Mouse (Mus musculus): ENCODE measurements at regions not wholly inside any gene's neighbourhood (a gene's known extent, or its start where the extent isn't known, plus 50 kb on each side); places are given as distances from the start of the nearest gene placed in this dataset.

GRCm38 (mm10) chr4:119041616-119042015, 66.9 kb upstream of the Slc2a1 start:
- no peak for TF ChIP-seq POLR2A (IDR thresholded peaks at IDR 0.05; ENCODE audit: borderline replicate concordance, extremely low read depth, insufficient read depth, insufficient read length)
- DNase-seq (ENCODE audit: low spot score) (no peak), ATAC-seq (ENCODE audit: low FRiP score, low read depth) (no peak)
- H3K9ac ChIP-seq (ENCODE audit: low read depth, low read length, severe bottlenecking) = no peak overlapping the region
- H3K27ac ChIP-seq (replicated peaks; ENCODE audit: low read depth, low read length) = no peak overlapping the region
- no peaks in the 10 kb centered on the region for H3K36me3 ChIP-seq (ENCODE audit: control insufficient read depth, insufficient read depth, low read length)
- H3K4me2 ChIP-seq (replicated peaks; ENCODE audit: low read depth, low read length, severe bottlenecking) = no peak overlapping the region
- no peaks in the 10 kb centered on the region for H3K27me3 ChIP-seq (ENCODE audit: control insufficient read depth, insufficient read depth, low read length)
- 71% methylated on average over 6 of the region's 6 CpGs for WGBS
- H3K4me3 ChIP-seq (replicated peaks; ENCODE audit: low read length) = no peak overlapping the region
- no peaks in the 10 kb centered on the region for H3K9me3 ChIP-seq (ENCODE audit: control insufficient read depth, low read length)
- H3K4me1 ChIP-seq (ENCODE audit: control insufficient read depth, insufficient read depth, low read length) = peaks cover 2% of the 10 kb centered on the region; the same call in 1 of the 2 replicates

GRCm38 (mm10) chr4:119044005-119044677, 64.4 kb upstream of the Slc2a1 start:
- 53% methylated on average over 19 of the region's 19 CpGs for WGBS
- Histone ChIP-seq H3K9ac (ENCODE audit: low read depth, low read length, severe bottlenecking) (no peak overlapping the region), H3K9me3 (ENCODE audit: control insufficient read depth, low read length) (no peaks in the 10 kb centered on the region), H3K4me3 (replicated peaks; ENCODE audit: low read length) (no peak overlapping the region), H3K4me2 (replicated peaks; ENCODE audit: low read depth, low read length, severe bottlenecking) (no peak overlapping the region), H3K4me1 (ENCODE audit: control insufficient read depth, insufficient read depth, low read length) (peaks cover 2% of the 10 kb centered on the region; the same call in 1 of the 2 replicates), H3K27ac (replicated peaks; ENCODE audit: low read depth, low read length) (no peak overlapping the region), H3K36me3 (ENCODE audit: control insufficient read depth, insufficient read depth, low read length) (no peaks in the 10 kb centered on the region), H3K27me3 (ENCODE audit: control insufficient read depth, insufficient read depth, low read length) (no peaks in the 10 kb centered on the region)
- no peak for TF ChIP-seq POLR2A (IDR thresholded peaks at IDR 0.05; ENCODE audit: borderline replicate concordance, extremely low read depth, insufficient read depth, insufficient read length)
- DNase-seq (ENCODE audit: low spot score) (no peak), ATAC-seq (ENCODE audit: low FRiP score, low read depth) (no peak)

- peak overlapping the region; percentile 53 for H3K27ac ChIP-seq (replicated peaks; ENCODE audit: low read depth, low read length)
- 77% methylated on average over 13 of the region's 13 CpGs for WGBS
- no peak for TF ChIP-seq POLR2A (IDR thresholded peaks at IDR 0.05; ENCODE audit: borderline replicate concordance, extremely low read depth, insufficient read depth, insufficient read length)
- peaks cover 2% of the 10 kb centered on the region; the same call in 1 of the 2 replicates for H3K4me1 ChIP-seq (ENCODE audit: control insufficient read depth, insufficient read depth, low read length)
- H3K9me3 ChIP-seq (ENCODE audit: control insufficient read depth, low read length) = no peaks in the 10 kb centered on the region
- no peak overlapping the region for H3K9ac ChIP-seq (ENCODE audit: low read depth, low read length, severe bottlenecking)
- no peak overlapping the region for H3K4me3 ChIP-seq (replicated peaks; ENCODE audit: low read length)
- no peaks in the 10 kb centered on the region for H3K36me3 ChIP-seq (ENCODE audit: control insufficient read depth, insufficient read depth, low read length)
- H3K4me2 ChIP-seq (replicated peaks; ENCODE audit: low read depth, low read length, severe bottlenecking) = no peak overlapping the region
- ATAC-seq (ENCODE audit: low FRiP score, low read depth) (no peak), DNase-seq (ENCODE audit: low spot score) (peak; percentile 68)
- no peaks in the 10 kb centered on the region for H3K27me3 ChIP-seq (ENCODE audit: control insufficient read depth, insufficient read depth, low read length)
Measured at GRCm38 (mm10) chr4:119044836-119045235, 63.7 kb upstream of the Slc2a1 start.

GRCm38 (mm10) chr4:119050867-119051353, 57.6 kb upstream of the Slc2a1 start:
- ATAC-seq (ENCODE audit: low FRiP score, low read depth) (no peak), DNase-seq (ENCODE audit: low spot score) (no peak)
- WGBS = 47% methylated on average over 2 of the region's 2 CpGs
- Histone ChIP-seq H3K9me3 (ENCODE audit: control insufficient read depth, low read length) (no peaks in the 10 kb centered on the region), H3K9ac (ENCODE audit: low read depth, low read length, severe bottlenecking) (no peak overlapping the region), H3K4me2 (replicated peaks; ENCODE audit: low read depth, low read length, severe bottlenecking) (no peak overlapping the region), H3K4me3 (replicated peaks; ENCODE audit: low read length) (no peak overlapping the region), H3K36me3 (ENCODE audit: control insufficient read depth, insufficient read depth, low read length) (no peaks in the 10 kb centered on the region), H3K4me1 (ENCODE audit: control insufficient read depth, insufficient read depth, low read length) (no peaks in the 10 kb centered on the region), H3K27me3 (ENCODE audit: control insufficient read depth, insufficient read depth, low read length) (no peaks in the 10 kb centered on the region), H3K27ac (replicated peaks; ENCODE audit: low read depth, low read length) (no peak overlapping the region)
- no peak for TF ChIP-seq POLR2A (IDR thresholded peaks at IDR 0.05; ENCODE audit: borderline replicate concordance, extremely low read depth, insufficient read depth, insufficient read length)

GRCm38 (mm10) chr4:119052537-119052936, 56.0 kb upstream of the Slc2a1 start:
- 76% methylated on average over 3 of the region's 3 CpGs for WGBS
- H3K27me3 ChIP-seq (ENCODE audit: control insufficient read depth, insufficient read depth, low read length) = no peaks in the 10 kb centered on the region
- ATAC-seq (ENCODE audit: low FRiP score, low read depth) (no peak), DNase-seq (ENCODE audit: low spot score) (no peak)
- no peaks in the 10 kb centered on the region for H3K36me3 ChIP-seq (ENCODE audit: control insufficient read depth, insufficient read depth, low read length)
- no peaks in the 10 kb centered on the region for H3K4me1 ChIP-seq (ENCODE audit: control insufficient read depth, insufficient read depth, low read length)
- H3K4me2 ChIP-seq (replicated peaks; ENCODE audit: low read depth, low read length, severe bottlenecking) = no peak overlapping the region
- no peak overlapping the region for H3K4me3 ChIP-seq (replicated peaks; ENCODE audit: low read length)
- no peaks in the 10 kb centered on the region for H3K9me3 ChIP-seq (ENCODE audit: control insufficient read depth, low read length)
- H3K9ac ChIP-seq (ENCODE audit: low read depth, low read length, severe bottlenecking) = no peak overlapping the region
- H3K27ac ChIP-seq (replicated peaks; ENCODE audit: low read depth, low read length) = no peak overlapping the region
- TF ChIP-seq POLR2A (IDR thresholded peaks at IDR 0.05; ENCODE audit: borderline replicate concordance, extremely low read depth, insufficient read depth, insufficient read length) = no peak
